Mouse (Mus musculus) limb, embryonic 13.5 days (tissue): ENCODE data around the gene Helt. TPM values are rescaled to one million over a fixed set of nuclear protein-coding genes. Genes with fewer than 3 reads are reported as not detected.

Source experiments
- ATAC-seq: fragments of 200-750 bp; cut with Nextera tagmentation; 2 replicates; pipeline ENCODE4 v1.8.0; 2017; ENCODE audit warnings: low read depth, moderate number of reproducible peaks, moderate TSS enrichment; ENCODE audit not compliant: low FRiP score
- H3K27ac ChIP-seq: fragments of 300-500 bp; sonication (generic); 2 replicates; pipeline ENCODE4 v1.5.1; 2015; ENCODE audit warnings: inconsistent platforms, mild to moderate bottlenecking, moderate library complexity
- H3K27me3 ChIP-seq: fragments of 300-500 bp; sonication (generic); 2 replicates; pipeline ENCODE4 v1.6.1; 2015; ENCODE audit warnings: mild to moderate bottlenecking, inconsistent platforms
- H3K36me3 ChIP-seq: fragments of 300-500 bp; sonication (generic); 2 replicates; pipeline ENCODE4 v1.6.1; 2015; ENCODE audit warnings: inconsistent platforms, mild to moderate bottlenecking, moderate library complexity
- H3K4me1 ChIP-seq: fragments of 300-500 bp; sonication (generic); 2 replicates; pipeline ENCODE4 v1.6.1; 2015; ENCODE audit warnings: inconsistent platforms
- H3K4me2 ChIP-seq: fragments of 300-500 bp; sonication (generic); replicated peaks from 2 replicates; pipeline ENCODE4 v1.6.1; 2015; ENCODE audit warnings: inconsistent platforms, mild to moderate bottlenecking, moderate library complexity
- H3K4me3 ChIP-seq: fragments of 300-500 bp; sonication (generic); 2 replicates; pipeline ENCODE4 v1.5.1; 2015; ENCODE audit warnings: moderate library complexity, mild to moderate bottlenecking, inconsistent platforms
- H3K9ac ChIP-seq: fragments of 300-500 bp; sonication (generic); 2 replicates; pipeline ENCODE4 v1.6.1; 2015; ENCODE audit warnings: mild to moderate bottlenecking, inconsistent platforms
- H3K9me3 ChIP-seq: fragments of 300-500 bp; sonication (generic); 2 replicates; pipeline ENCODE4 v1.6.1; 2016; ENCODE audit warnings: inconsistent platforms
- WGBS: fragments of 180-500 bp; shearing (Covaris S2); methylation state at CpG from one replicate; pipeline ENCODE4 v1.1.7; 2015; 5-methylcytosine and 5-hydroxymethylcytosine counted together
- polyA plus RNA-seq: library from polyadenylated mRNA; unstranded; fragments of >200 nt; fragmentation: Nextera tagmentation; extraction: Ambion mirVana; gene quantifications from 2 replicates; pipeline ENCODE4 v1.2.1, GENCODE M21; 2015

The Helt gene
- polyA plus RNA-seq, 1 experiment from 2014 or later = not detected

DNA sequence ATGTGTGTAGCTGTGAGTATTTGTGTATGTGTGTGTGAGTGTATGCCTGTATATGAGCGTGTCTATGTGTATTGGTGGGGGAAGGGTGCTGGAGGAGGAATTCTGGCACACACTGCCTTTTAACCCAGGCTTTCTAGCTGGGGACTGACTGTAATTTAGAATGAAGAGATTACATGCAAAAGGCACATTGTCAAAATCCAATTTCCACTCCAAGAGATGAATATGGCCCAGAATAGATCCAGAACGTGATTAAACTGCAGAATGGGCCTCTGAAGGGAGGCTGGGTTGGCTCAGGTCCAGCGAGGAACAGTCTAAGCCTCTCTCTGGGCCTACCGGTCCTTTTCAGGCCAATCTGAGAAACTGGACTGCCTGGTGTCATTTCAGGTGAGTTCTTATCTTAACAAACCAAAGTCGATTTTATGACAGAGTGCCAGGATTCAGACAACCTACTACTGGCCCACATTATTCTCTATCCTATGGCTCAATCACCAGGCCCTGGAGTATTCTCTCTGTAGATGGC lies 29.3 kb upstream of the Helt start:
- Histone ChIP-seq H3K27ac (no peak overlapping the region), H3K27me3 (no peaks in the 10 kb centered on the region), H3K36me3 (no peaks in the 10 kb centered on the region), H3K4me3 (no peak overlapping the region), H3K4me1 (peaks cover 13% of the 10 kb centered on the region; the same call in 1 of the 2 replicates), H3K9ac (no peak overlapping the region), H3K9me3 (peaks cover 11% of the 10 kb centered on the region; the same call in 1 of the 2 replicates), H3K4me2 (no peak overlapping the region)
- no peak for ATAC-seq
- 73% methylated on average over 5 of the region's 5 CpGs for WGBS

DNA sequence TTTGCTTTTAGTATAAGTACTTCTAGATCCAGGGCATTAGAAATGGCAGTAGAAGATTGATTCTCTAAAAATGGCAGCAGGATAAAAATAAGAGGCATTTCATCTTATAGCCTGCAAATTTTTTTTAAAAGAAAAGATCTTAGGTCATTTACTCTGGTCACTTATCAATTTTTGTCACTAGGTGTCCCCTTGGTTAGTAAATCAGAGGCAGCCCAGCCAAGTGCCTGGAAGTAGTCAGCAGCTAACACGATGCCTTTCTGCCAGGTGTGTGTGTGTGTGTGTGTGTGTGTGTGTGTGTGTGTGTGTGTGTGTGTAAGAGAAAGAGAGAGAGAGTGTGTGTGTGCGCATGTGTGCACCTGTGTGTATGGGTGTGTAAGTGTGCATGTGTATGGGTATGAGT lies 28.4 kb upstream of the Helt start:
- H3K27me3 ChIP-seq = no peaks in the 10 kb centered on the region
- H3K9ac ChIP-seq = no peak overlapping the region
- no peak for ATAC-seq
- H3K9me3 ChIP-seq = peaks cover 11% of the 10 kb centered on the region; the same call in 1 of the 2 replicates
- 67% methylated on average over 2 of the region's 2 CpGs for WGBS
- no peaks in the 10 kb centered on the region for H3K36me3 ChIP-seq
- peaks cover 13% of the 10 kb centered on the region; the same call in 1 of the 2 replicates for H3K4me1 ChIP-seq
- H3K27ac ChIP-seq = no peak overlapping the region
- no peak overlapping the region for H3K4me2 ChIP-seq
- H3K4me3 ChIP-seq = no peak overlapping the region

DNA sequence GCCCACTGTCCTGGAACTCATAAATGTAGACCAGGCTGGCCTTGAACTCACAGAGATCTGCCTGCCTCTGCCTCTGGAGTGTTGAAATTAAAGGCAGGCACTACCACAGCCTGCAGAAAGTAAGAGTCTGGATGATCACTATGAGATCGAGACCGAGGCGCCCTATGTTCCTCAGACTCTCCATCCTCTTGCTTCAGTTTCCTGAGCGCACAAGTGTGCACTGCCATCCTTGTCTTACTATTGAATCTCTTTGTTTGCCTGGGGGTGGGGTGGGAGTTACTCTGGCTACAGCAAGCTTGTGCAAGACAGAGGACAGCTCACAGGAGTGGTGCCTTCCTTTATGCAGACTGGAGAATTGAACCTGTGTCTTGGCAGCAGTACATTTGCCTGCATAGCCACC lies 27.9 kb upstream of the Helt start:
- no peak for ATAC-seq
- H3K9me3 ChIP-seq = peaks cover 11% of the 10 kb centered on the region; the same call in 1 of the 2 replicates
- no peak overlapping the region for H3K9ac ChIP-seq
- 93% methylated on average over 4 of the region's 4 CpGs for WGBS
- no peaks in the 10 kb centered on the region for H3K27me3 ChIP-seq
- no peak overlapping the region for H3K27ac ChIP-seq
- peaks cover 13% of the 10 kb centered on the region; the same call in 1 of the 2 replicates for H3K4me1 ChIP-seq
- no peaks in the 10 kb centered on the region for H3K36me3 ChIP-seq
- no peak overlapping the region for H3K4me2 ChIP-seq
- no peak overlapping the region for H3K4me3 ChIP-seq

DNA sequence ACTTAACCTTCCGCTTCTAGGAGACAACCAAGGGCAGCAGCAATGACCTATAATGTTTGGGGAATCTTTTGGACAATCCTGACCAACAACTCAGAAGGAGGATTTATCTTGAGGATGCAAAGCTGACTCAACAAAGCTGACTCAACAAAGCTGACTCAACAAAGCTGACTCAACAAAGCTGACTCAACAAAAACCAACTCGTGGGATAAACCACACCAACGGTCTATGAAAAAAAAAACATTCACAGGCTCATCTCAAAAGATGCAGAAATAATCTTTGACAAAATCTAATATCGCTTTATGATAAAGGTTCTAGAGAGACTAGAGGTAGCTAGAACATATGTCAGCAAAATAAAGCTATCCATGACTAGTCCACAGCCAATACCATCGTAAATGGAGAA lies 24.3 kb upstream of the Helt start:
- 88% methylated on average over 5 of the region's 5 CpGs for WGBS
- no peak for ATAC-seq
- Histone ChIP-seq H3K4me3 (no peak overlapping the region), H3K9me3 (0 out of 2 replicates have a peak, but pooled peaks cover 3% of the 10 kb centered on the region), H3K4me2 (no peak overlapping the region), H3K36me3 (no peaks in the 10 kb centered on the region), H3K4me1 (peaks cover 5% of the 10 kb centered on the region; the same call in 1 of the 2 replicates), H3K27ac (no peak overlapping the region), H3K9ac (no peak overlapping the region), H3K27me3 (no peaks in the 10 kb centered on the region)

DNA sequence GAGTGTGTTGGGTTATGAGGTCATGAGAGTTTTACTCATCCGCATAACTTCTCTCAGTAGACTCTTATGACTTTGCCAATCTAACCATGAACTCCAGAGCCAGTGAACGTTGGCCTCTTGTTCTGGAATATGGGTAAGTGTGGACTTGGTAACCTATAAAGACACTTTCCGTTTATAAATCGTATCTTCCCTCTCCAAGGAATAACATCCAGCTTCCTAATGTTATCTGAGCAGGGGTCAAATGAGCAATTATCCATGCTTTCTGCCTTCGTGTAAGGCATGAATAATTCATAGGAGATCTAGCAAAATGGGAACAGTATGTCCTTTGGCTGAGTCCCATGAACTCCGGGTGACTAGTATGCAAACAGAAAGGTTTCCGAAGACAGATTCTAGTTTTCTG lies 22.7 kb upstream of the Helt start:
- ATAC-seq = no peak
- H3K27me3 ChIP-seq = no peaks in the 10 kb centered on the region
- H3K9me3 ChIP-seq = 0 out of 2 replicates have a peak, but pooled peaks cover 3% of the 10 kb centered on the region
- H3K4me3 ChIP-seq = no peak overlapping the region
- H3K4me1 ChIP-seq = no peaks in the 10 kb centered on the region
- WGBS = 81% methylated on average over 7 of the region's 7 CpGs
- no peak overlapping the region for H3K4me2 ChIP-seq
- H3K27ac ChIP-seq = no peak overlapping the region
- H3K36me3 ChIP-seq = no peaks in the 10 kb centered on the region
- no peak overlapping the region for H3K9ac ChIP-seq

DNA sequence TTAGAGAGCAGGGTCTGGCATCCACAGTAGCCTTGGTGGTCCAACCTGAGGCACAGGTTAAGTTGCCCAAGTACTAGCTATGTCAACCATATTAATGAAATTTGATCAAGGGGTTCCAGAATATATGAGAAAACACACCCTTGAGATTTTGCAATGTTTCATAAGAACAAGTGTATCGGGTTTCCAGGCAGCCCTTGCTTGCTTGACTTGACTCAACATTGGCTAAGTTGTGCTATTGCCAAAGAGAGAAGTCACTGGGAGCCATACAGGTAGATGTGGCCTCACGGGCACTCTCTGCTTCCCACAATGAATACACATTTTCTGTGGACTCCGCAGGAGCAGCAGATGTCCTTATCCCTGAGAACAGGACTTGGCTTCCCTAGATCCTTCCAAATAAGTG lies 19.3 kb upstream of the Helt start:
- H3K9me3 ChIP-seq = no peaks in the 10 kb centered on the region
- H3K9ac ChIP-seq = no peak overlapping the region
- H3K4me2 ChIP-seq = no peak overlapping the region
- H3K27ac ChIP-seq = no peak overlapping the region
- ATAC-seq = no peak
- H3K4me1 ChIP-seq = no peaks in the 10 kb centered on the region
- WGBS = 89% methylated on average over 3 of the region's 3 CpGs
- H3K27me3 ChIP-seq = peaks cover 4% of the 10 kb centered on the region; the same call in 1 of the 2 replicates
- H3K36me3 ChIP-seq = no peaks in the 10 kb centered on the region
- no peak overlapping the region for H3K4me3 ChIP-seq

DNA sequence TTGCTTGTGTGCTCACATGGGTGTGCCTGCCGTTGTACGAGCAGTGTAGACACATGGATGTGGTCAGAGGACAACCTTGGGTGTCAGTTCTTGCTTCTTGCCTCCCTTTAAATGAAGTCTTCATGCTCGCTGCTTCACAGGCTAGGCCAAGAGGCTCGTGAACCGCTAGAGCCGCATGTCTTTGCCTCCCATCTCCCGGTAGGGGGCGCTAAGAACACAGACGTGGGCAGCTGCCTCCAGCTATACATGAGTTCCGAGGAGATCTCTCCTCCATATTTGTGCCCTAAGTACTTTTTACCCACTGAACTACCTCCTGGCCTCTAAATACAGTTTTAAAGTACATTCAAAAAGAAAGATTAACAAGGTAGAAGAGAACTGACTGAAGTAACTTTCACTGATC lies 16.7 kb upstream of the Helt start:
- WGBS = 11% methylated on average over 10 of the region's 10 CpGs
- H3K27ac ChIP-seq = no peak overlapping the region
- H3K4me2 ChIP-seq = no peak overlapping the region
- no peaks in the 10 kb centered on the region for H3K36me3 ChIP-seq
- H3K4me1 ChIP-seq = no peaks in the 10 kb centered on the region
- ATAC-seq = peak; percentile 79
- no peak overlapping the region for H3K9ac ChIP-seq
- no peak overlapping the region for H3K4me3 ChIP-seq
- no peaks in the 10 kb centered on the region for H3K9me3 ChIP-seq
- H3K27me3 ChIP-seq = peaks cover 4% of the 10 kb centered on the region; the same call in 1 of the 2 replicates

DNA sequence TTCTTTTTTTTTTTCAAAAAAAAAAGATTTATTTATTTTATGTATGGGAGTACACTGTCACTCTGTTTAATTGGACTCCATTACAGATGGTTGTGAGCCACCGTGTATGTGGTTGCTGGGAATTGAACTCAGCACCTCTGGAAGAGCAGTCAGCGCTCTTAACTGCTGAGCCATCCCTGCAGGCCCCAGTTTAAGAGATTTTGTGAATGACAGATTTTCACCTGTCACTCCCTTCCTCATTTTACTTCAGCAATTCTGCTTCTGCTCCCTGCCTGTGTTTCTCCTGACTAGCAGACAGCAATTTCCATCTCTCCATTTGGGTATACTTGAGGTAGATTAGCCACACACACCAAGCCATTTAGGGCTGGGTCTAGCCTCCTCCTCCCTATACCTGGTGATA lies 13.7 kb upstream of the Helt start:
- H3K36me3 ChIP-seq = no peaks in the 10 kb centered on the region

DNA sequence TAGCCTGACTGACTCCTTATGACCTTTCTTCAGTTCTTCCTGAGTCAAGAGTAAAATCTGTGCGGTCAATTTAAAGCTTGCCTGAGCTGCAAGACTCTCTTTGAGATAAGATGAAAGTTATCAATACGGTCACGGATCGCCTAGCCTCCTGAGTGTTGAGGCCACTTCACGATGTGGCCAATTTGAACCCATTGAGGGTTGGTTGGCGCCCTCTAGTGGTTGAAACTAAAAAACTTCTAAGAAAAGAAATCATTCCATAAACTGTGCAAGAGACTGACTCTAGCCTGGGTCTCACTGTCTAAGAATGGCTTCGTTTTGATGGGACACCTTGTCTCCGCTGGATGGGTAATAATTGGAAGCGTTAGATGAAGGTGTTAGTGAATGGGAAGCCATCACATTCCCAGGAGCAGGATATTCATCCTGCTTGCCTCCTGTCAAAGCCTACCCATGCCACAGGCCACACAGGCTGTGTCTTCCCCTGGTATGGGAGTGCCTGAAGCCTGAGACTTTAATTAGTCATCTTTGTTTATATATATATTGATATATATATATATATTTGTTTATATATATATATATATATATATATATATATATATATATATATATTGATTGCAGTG lies 11.4 kb upstream of the Helt start:
- H3K36me3 ChIP-seq = no peaks in the 10 kb centered on the region
- no peak overlapping the region for H3K27ac ChIP-seq
- H3K4me1 ChIP-seq = no peaks in the 10 kb centered on the region
- H3K27me3 ChIP-seq = peaks cover 8% of the 10 kb centered on the region; the same call in 1 of the 2 replicates
- H3K4me3 ChIP-seq = no peak overlapping the region
- no peak overlapping the region for H3K9ac ChIP-seq
- H3K9me3 ChIP-seq = no peaks in the 10 kb centered on the region
- no peak overlapping the region for H3K4me2 ChIP-seq
- 8% methylated on average over 9 of the region's 9 CpGs for WGBS
- no peak for ATAC-seq

More for the DNA sequence above, 13.7 kb upstream of the Helt start:
- 85% methylated on average over 2 of the region's 2 CpGs for WGBS
- no peak overlapping the region for H3K4me2 ChIP-seq
- no peak overlapping the region for H3K27ac ChIP-seq
- H3K4me3 ChIP-seq = no peak overlapping the region
- no peaks in the 10 kb centered on the region for H3K4me1 ChIP-seq
- H3K9ac ChIP-seq = no peak overlapping the region
- ATAC-seq = no peak
- H3K27me3 ChIP-seq = peaks cover 4% of the 10 kb centered on the region; the same call in 1 of the 2 replicates
- no peaks in the 10 kb centered on the region for H3K9me3 ChIP-seq

DNA sequence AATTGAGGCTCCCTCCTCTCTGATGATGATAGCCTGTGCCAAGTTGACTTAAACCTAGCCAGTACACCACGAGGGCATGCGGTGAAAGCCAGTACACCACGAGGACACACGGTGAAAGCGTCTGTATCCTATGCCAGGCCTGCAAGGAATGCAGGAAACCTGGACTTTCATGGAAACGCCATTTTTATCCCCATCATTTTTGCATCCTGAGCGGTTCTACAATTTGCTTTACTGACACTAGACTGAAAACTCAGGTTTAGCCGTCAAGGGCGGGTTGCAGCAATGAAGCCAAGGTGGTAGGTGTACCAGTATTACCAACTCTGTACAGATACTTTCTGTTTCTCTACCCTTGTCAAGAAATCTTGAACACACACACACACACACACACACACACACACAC lies 7.7 kb upstream of the Helt start:
- no peak overlapping the region for H3K4me3 ChIP-seq
- ATAC-seq = no peak
- H3K27ac ChIP-seq = no peak overlapping the region
- H3K9me3 ChIP-seq = no peaks in the 10 kb centered on the region
- 87% methylated on average over 9 of the region's 9 CpGs for WGBS
- H3K27me3 ChIP-seq = peaks cover 29% of the 10 kb centered on the region
- H3K4me2 ChIP-seq = no peak overlapping the region
- no peaks in the 10 kb centered on the region for H3K36me3 ChIP-seq
- H3K9ac ChIP-seq = no peak overlapping the region
- H3K4me1 ChIP-seq = no peaks in the 10 kb centered on the region

DNA sequence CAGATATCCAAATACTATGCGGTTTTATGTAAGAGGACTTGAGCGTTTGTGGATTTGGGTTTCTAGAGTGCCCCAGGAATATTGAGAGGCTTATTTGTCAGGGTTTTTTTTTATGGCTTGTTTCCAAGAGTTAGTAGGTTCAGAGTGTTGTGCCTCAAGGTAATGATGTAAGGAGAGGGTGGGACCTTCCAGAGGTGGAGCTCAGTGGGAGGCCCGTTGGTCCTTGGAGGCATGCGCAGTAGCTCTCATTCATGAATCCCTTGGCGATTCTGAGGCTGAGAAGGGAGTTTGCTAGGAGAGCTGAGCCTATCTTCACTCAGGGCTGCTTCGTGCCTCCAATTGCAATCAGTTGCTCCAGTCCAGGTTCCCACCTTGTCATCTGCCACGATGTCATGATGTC lies 4.4 kb upstream of the Helt start:
- H3K27me3 ChIP-seq = peaks cover 61% of the 10 kb centered on the region
- H3K36me3 ChIP-seq = no peaks in the 10 kb centered on the region
- no peaks in the 10 kb centered on the region for H3K9me3 ChIP-seq
- peak overlapping the region; percentile 14; the same call in 1 of the 2 replicates for H3K4me2 ChIP-seq
- peaks cover 23% of the 10 kb centered on the region for H3K4me1 ChIP-seq
- no peak overlapping the region for H3K4me3 ChIP-seq
- ATAC-seq = no peak
- H3K27ac ChIP-seq = no peak overlapping the region
- H3K9ac ChIP-seq = no peak overlapping the region
- 26% methylated on average over 7 of the region's 7 CpGs for WGBS

DNA sequence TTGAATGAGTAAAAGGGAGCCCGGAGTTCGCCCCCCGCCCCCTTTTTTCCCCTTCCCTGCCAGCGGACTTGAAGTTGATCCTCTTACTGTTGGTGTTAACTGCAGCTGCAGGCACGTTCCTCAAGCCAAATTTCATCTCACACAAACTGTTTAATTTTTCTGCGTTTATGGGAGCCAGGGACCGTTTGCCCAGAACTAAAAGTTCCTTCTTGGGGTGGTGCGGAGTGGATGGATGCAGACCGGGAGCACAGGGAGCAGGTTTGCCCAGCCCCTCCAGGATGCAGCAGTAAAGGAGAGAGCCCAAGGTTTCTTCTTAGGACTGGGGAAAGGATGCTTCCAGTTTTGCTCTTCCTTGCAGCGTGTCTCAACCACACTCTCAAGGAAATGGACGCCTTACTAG lies 2.1 kb upstream of the Helt start:
- Histone ChIP-seq H3K9me3 (no peaks in the 10 kb centered on the region), H3K4me3 (peak overlapping the region; percentile 8; the same call in 1 of the 2 replicates), H3K4me2 (peak overlapping the region; percentile 31), H3K27ac (no peak overlapping the region), H3K9ac (no peak overlapping the region), H3K36me3 (no peaks in the 10 kb centered on the region), H3K27me3 (peaks cover 84% of the 10 kb centered on the region), H3K4me1 (peaks cover 39% of the 10 kb centered on the region)
- no peak for ATAC-seq
- WGBS = 2% methylated on average over 11 of the region's 11 CpGs

DNA sequence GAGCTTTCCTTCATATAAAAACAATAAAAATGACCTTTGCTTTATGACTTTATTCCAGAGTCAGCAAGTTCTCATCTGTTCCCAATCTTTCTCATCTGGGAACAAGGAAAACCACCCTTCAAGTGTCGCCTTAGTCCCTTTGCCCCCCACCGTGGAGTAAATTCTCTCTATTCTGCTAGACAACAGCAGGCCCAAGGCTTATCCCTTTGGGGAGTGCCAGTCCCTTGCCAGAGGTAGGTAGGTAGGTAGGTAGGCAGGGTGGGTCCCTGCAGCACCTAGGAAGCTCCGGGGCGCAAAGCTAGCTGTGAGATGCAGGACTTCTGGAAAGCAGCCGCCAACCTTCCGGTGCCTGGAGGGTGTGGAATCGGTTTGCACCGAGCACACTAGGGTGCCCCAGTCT lies 1.5 kb upstream of the Helt start:
- Histone ChIP-seq H3K4me2 (peak overlapping the region; percentile 31), H3K4me3 (peak overlapping the region; percentile 8; the same call in 1 of the 2 replicates), H3K4me1 (peaks cover 45% of the 10 kb centered on the region), H3K9me3 (no peaks in the 10 kb centered on the region), H3K27ac (no peak overlapping the region), H3K9ac (no peak overlapping the region), H3K27me3 (peaks cover 88% of the 10 kb centered on the region), H3K36me3 (no peaks in the 10 kb centered on the region)
- no peak for ATAC-seq
- WGBS = 2% methylated on average over 8 of the region's 8 CpGs
